Mouse (Mus musculus) midbrain, embryonic 15.5 days (tissue): Measurements from ENCODE around the gene Txndc2. TPM values are rescaled to one million over a fixed set of nuclear protein-coding genes. Genes with fewer than 3 reads are reported as not detected.

Source experiments
- ATAC-seq: fragments of 200-750 bp; cut with Nextera tagmentation; replicated peaks from 2 replicates; pipeline ENCODE4 v1.8.0; 2017; ENCODE audit warnings: moderate TSS enrichment
- H3K27ac ChIP-seq: fragments of 300-500 bp; sonication (generic); 2 replicates; pipeline ENCODE4 v1.5.1; 2015; ENCODE audit warnings: mild to moderate bottlenecking, inconsistent platforms
- H3K27me3 ChIP-seq: fragments of 300-500 bp; sonication (generic); replicated peaks from 2 replicates; pipeline ENCODE4 v1.6.1; 2015; ENCODE audit warnings: inconsistent platforms
- H3K36me3 ChIP-seq: fragments of 300-500 bp; sonication (generic); replicated peaks from 2 replicates; pipeline ENCODE4 v1.6.1; 2015; ENCODE audit warnings: inconsistent platforms
- H3K4me1 ChIP-seq: fragments of 300-500 bp; sonication (generic); 2 replicates; pipeline ENCODE4 v1.6.1; 2015; ENCODE audit warnings: inconsistent platforms
- H3K4me2 ChIP-seq: fragments of 300-500 bp; sonication (generic); 2 replicates; pipeline ENCODE4 v1.6.1; 2015; ENCODE audit warnings: inconsistent platforms, mild to moderate bottlenecking, moderate library complexity
- H3K4me3 ChIP-seq: fragments of 300-500 bp; sonication (generic); 2 replicates; pipeline ENCODE4 v1.5.1; 2015; ENCODE audit warnings: mild to moderate bottlenecking, inconsistent platforms
- H3K9ac ChIP-seq: fragments of 300-500 bp; sonication (generic); 2 replicates; pipeline ENCODE4 v1.6.1; 2015; ENCODE audit warnings: mild to moderate bottlenecking, inconsistent platforms
- H3K9me3 ChIP-seq: fragments of 300-500 bp; sonication (generic); 2 replicates; pipeline ENCODE4 v1.6.1; 2016; ENCODE audit warnings: inconsistent platforms
- WGBS: fragments of 180-500 bp; shearing (Covaris S2); methylation state at CpG from one replicate; pipeline ENCODE4 v1.1.7; 2015; ENCODE audit warnings: mixed read lengths; 5-methylcytosine and 5-hydroxymethylcytosine counted together
- polyA plus RNA-seq: library from polyadenylated mRNA; unstranded; fragments of >200 nt; fragmentation: Nextera tagmentation; extraction: Ambion mirVana; gene quantifications from 2 replicates; pipeline ENCODE4 v1.2.1, GENCODE M21; 2015

Gene Txndc2
- polyA plus RNA-seq, 1 experiment from 2014 or later: 0.09 TPM

DNA sequence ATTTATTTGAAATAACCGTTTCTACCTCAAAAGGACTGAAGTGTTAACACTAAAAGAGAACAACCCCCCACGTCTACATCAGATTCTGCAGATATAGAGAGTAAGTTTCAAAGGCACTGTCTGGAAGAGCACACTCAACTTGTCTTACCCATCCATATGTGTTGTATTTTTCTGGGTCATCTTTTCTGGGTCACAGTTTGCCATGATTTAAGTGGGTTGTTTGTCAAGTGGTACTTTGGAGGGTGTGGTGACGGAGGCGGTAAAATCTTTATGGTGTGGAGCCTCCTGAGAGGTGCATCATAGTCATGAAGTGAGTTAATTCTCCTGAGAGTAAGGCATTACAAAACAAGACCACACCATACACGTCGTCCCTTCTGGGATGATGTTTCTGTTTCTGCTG is 16.4 kb downstream of the Txndc2 start:
- ATAC-seq: no peak
- no peaks in the 10 kb centered on the region for H3K4me1 ChIP-seq

DNA sequence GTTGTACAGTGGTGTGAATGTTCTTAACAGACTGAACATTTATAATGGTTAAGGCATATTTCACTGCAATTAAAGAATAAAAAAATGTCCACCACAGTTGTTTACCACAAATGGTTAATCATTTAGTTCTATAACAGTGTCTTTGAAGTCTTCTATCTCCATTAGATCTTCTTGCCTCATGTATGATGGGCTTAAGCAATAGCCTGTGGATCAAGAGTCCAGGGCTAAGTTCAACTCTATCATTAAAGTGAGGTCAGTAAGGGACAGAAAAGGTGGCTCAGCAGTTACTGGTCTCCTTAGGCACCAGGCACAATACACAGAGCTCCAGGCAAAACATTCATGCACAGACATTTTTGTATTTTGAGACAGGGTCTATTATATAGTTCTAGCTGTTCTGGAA is 18.8 kb downstream of the Txndc2 start:
- no peak for ATAC-seq
- Histone ChIP-seq H3K4me1 (no peaks in the 10 kb centered on the region), H3K4me3 (no peak overlapping the region), H3K9ac (no peak overlapping the region), H3K4me2 (no peak overlapping the region), H3K36me3 (no peaks in the 10 kb centered on the region), H3K27me3 (no peaks in the 10 kb centered on the region), H3K9me3 (no peaks in the 10 kb centered on the region), H3K27ac (no peak overlapping the region)

More for the DNA sequence above, 16.4 kb downstream of the Txndc2 start:
- no peak overlapping the region for H3K27ac ChIP-seq
- no peaks in the 10 kb centered on the region for H3K27me3 ChIP-seq
- H3K9me3 ChIP-seq: no peaks in the 10 kb centered on the region
- no peak overlapping the region for H3K9ac ChIP-seq
- no peaks in the 10 kb centered on the region for H3K36me3 ChIP-seq
- 91% methylated on average over 6 of the region's 6 CpGs for WGBS
- no peak overlapping the region for H3K4me3 ChIP-seq
- no peak overlapping the region for H3K4me2 ChIP-seq

DNA sequence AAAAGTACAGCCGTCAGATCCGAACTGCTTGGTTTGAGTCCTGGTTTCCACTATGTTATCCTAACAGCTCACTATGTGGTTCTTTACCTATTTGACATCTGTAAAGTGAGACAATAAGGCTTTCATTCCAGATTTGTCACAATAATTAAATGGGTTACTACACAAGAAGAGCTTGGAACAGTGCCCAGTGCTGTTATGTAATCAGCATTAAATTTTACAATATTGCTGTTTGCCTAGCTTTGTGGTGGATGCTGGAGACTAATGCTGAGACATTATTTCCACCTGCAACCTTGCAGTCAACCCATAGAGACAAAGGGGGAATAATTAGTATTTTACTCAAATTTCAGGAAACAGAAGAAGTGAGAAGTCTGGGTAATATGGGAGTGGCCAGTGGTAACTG is 23.5 kb downstream of the Txndc2 start:
- 87% methylated on average over 2 of the region's 2 CpGs for WGBS
- no peaks in the 10 kb centered on the region for H3K9me3 ChIP-seq
- no peak for ATAC-seq
- no peak overlapping the region for H3K4me2 ChIP-seq
- H3K27me3 ChIP-seq: no peaks in the 10 kb centered on the region
- H3K36me3 ChIP-seq: no peaks in the 10 kb centered on the region
- H3K4me3 ChIP-seq: no peak overlapping the region
- H3K27ac ChIP-seq: no peak overlapping the region
- H3K9ac ChIP-seq: no peak overlapping the region
- peaks cover 4% of the 10 kb centered on the region; the same call in 1 of the 2 replicates for H3K4me1 ChIP-seq

DNA sequence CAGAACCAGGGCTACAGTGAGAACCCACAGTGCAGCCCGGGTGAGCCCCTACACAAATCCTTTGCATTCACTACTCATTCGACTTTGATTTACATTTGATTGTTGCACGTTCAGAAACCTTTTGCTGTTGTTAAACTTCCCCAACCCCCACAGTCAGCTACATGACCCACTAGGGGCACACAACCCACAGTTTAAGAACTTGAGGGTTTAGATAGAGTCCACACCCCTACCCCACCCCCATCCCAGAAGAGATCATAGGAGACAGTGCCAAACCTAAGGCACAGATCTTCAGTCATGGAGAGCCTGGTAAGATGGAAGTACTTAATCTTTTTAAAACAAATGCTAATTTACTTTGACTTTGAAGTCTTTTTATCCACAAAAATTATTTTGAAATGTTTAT is 26.3 kb downstream of the Txndc2 start:
- no peak for ATAC-seq
- no peaks in the 10 kb centered on the region for H3K27me3 ChIP-seq
- peaks cover 14% of the 10 kb centered on the region for H3K4me1 ChIP-seq
- H3K9ac ChIP-seq: no peak overlapping the region
- 37% methylated on average over 3 of the region's 3 CpGs for WGBS
- H3K4me3 ChIP-seq: no peak overlapping the region
- H3K36me3 ChIP-seq: no peaks in the 10 kb centered on the region
- no peak overlapping the region for H3K27ac ChIP-seq
- no peaks in the 10 kb centered on the region for H3K9me3 ChIP-seq
- H3K4me2 ChIP-seq: no peak overlapping the region

DNA sequence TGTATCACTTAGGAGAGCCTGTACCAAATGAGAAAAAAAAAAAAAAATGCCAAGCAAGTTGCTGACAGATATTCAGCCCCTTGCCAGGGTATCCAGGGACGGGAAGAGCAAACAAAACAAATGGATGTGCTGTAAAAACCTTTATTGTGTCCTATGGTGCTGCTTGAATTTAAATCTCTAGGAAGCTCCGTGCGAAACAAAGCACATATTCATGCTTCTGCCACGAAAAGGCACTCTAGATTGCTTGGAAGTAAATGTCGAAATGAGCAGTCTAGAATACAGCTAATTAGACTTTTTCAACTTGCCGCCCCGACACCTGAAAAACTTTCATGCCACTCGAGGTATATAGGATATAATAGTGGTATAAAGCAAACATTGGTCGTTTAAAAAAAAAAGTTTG is 27.5 kb downstream of the Txndc2 start:
- peak overlapping the region; percentile 95 for H3K9ac ChIP-seq
- WGBS: 2% methylated on average over 9 of the region's 9 CpGs
- H3K27ac ChIP-seq: peak overlapping the region; percentile 100
- ATAC-seq: no peak
- no peaks in the 10 kb centered on the region for H3K36me3 ChIP-seq
- H3K4me2 ChIP-seq: peak overlapping the region; percentile 77
- no peaks in the 10 kb centered on the region for H3K9me3 ChIP-seq
- peaks cover 23% of the 10 kb centered on the region for H3K4me1 ChIP-seq
- peak overlapping the region; percentile 82 for H3K4me3 ChIP-seq
- H3K27me3 ChIP-seq: no peaks in the 10 kb centered on the region

DNA sequence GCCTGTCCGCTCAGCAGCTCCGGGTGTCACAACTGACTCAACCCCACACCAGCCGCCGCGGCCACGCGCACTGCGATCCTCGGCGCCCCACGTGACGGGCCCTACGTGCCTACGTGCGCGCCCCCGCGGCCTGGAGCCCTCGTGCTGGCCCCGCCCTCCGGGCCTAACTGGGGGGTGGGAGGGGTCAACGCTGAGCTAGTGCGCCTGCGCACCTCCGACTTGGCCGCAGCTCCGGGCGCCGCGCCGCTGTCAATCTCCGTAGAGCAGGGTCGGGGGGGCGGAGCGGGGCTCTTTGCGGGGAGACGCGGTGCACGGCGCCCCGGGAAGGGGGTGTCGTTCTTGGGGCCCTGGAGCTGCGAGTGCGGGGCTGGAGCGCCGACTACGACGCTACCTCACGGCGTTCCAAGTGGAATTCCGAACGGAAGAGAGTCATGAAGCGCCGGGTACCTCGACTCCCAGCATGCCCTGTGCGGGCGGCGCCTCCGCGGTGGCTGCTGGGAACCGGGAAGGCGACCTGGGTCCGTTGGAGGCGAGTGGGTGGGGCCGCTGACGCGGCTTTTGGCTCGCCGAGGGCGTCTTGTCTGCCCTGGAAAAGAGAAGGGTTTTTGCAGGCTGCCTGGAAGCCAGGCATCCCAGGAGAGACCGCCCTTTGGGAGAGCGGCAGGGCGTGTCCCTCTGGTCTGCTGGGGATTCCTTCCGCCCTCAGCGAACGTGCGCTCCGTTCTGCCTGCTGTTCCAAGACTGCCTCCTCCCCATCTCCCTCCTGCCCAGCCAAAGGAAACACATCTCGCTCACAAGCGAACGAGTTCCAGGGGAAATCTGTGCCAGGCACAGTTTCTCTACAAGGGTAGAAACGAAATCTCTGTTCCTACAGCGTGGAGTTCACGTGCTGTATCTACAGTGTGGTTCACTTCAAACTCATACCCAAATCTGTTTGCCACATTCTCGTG is 28.2 kb downstream of the Txndc2 start, which contains the start of gene Vapa:
Gene Vapa (minus strand): TSS at position 93 of the 950 bp plus-strand sequence.
- 1% methylated on average over 75 of the region's 85 CpGs for WGBS
- Histone ChIP-seq H3K4me3 (peak within 1 kb of the TSS; percentile 82), H3K9me3 (no peaks in the 10 kb centered on the region), H3K27ac (peak within 1 kb of the TSS; percentile 100), H3K36me3 (no peaks in the 10 kb centered on the region), H3K27me3 (no peaks in the 10 kb centered on the region), H3K4me1 (peaks cover 30% of the 10 kb centered on the region), H3K4me2 (peak within 1 kb of the TSS; percentile 77), H3K9ac (peak within 1 kb of the TSS; percentile 95)
- ATAC-seq: peak; percentile 94

DNA sequence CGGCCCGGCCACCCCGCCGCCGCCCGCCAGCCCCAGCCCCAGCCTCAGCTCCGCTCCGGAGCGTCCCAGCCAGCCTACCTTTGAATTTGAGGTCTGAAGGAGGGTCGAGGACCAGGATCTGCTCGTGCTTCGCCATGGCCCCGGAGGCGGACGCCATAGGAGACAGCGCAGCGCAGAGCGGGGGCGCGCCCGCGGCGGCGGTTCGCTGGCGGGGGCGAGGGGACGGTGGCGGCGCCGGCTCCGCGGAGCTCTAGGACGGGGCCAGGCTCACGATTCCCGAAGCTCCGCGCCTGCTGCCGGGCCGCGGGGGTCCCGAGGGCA is 28.9 kb downstream of the Txndc2 start:
- H3K4me2 ChIP-seq: peak overlapping the region; percentile 56; the same call in 1 of the 2 replicates
- peak; percentile 76 for ATAC-seq
- peak overlapping the region; percentile 82 for H3K4me3 ChIP-seq
- no peaks in the 10 kb centered on the region for H3K9me3 ChIP-seq
- H3K27ac ChIP-seq: peak overlapping the region; percentile 100
- peak overlapping the region; percentile 95 for H3K9ac ChIP-seq
- no peaks in the 10 kb centered on the region for H3K36me3 ChIP-seq
- H3K27me3 ChIP-seq: no peaks in the 10 kb centered on the region
- WGBS: under 1% methylated on average over 40 of the region's 42 CpGs
- H3K4me1 ChIP-seq: peaks cover 36% of the 10 kb centered on the region

DNA sequence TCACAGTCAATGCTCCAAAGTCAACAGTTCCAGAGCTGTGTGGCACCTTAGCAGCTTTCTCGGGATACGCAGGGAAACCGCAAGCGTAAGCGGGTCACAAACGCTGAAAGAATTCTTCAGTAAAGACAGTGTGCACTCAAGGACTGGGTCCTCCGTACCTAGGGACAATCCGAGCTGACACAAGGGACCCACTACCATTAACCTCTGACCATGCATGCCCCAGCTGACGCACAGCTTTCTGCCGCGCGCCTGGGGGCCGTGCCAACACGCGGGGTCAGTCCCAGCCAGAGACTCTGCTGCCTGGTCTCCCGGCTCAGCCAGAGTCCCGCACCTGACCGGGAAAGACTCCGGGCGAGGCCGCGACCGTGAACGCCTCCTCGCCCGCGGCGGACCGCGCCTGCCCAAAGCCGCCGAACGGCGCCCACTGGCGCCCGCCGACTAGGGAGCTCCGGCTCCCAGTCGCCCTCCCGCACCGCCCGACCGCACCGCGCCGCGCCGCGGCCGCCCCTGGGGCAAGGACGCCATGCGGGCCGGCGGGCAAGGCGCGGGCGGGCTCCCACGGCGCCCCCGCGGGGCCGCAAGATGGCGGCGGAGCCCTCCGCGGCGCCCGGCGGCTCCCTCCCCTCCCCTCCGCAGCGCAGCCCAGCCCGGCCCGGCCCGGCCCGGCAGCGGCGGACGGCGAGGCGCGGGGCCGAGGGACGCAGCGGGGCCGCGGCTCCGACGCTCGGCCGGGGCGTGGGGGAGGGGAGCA is 29.4 kb downstream of the Txndc2 start:
- H3K36me3 ChIP-seq: no peaks in the 10 kb centered on the region
- peak overlapping the region; percentile 82 for H3K4me3 ChIP-seq
- no peaks in the 10 kb centered on the region for H3K27me3 ChIP-seq
- peak; percentile 55 for ATAC-seq
- H3K27ac ChIP-seq: peak overlapping the region; percentile 100
- H3K4me1 ChIP-seq: peaks cover 41% of the 10 kb centered on the region
- WGBS: under 1% methylated on average over 50 of the region's 91 CpGs
- peak overlapping the region; percentile 56 for H3K4me2 ChIP-seq
- peak overlapping the region; percentile 95 for H3K9ac ChIP-seq
- H3K9me3 ChIP-seq: no peaks in the 10 kb centered on the region

DNA sequence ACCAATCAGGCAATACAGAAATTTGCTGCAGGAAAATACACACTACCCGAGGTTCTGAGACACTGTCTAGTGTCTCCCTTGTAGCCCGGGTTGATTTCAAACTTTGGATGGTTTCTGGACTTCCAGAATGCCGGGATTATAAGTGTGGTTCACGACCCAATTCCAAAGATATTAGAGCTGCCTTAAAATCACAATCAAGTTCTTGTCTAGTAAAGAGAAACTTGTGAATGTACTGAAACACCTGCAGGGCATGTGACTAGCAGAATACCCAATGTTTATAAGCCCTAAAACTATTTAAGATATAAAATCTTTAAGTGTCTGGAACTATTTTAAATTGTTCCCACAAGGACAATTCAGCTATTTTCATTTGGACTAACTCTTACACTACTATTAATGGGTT is 30.2 kb downstream of the Txndc2 start:
- no peaks in the 10 kb centered on the region for H3K27me3 ChIP-seq
- 2% methylated on average over 4 of the region's 4 CpGs for WGBS
- no peak overlapping the region for H3K27ac ChIP-seq
- peak overlapping the region; percentile 56 for H3K4me2 ChIP-seq
- peak overlapping the region; percentile 82 for H3K4me3 ChIP-seq
- H3K36me3 ChIP-seq: no peaks in the 10 kb centered on the region
- H3K4me1 ChIP-seq: peaks cover 48% of the 10 kb centered on the region
- no peaks in the 10 kb centered on the region for H3K9me3 ChIP-seq
- no peak for ATAC-seq
- H3K9ac ChIP-seq: peak overlapping the region; percentile 95; the same call in 1 of the 2 replicates

DNA sequence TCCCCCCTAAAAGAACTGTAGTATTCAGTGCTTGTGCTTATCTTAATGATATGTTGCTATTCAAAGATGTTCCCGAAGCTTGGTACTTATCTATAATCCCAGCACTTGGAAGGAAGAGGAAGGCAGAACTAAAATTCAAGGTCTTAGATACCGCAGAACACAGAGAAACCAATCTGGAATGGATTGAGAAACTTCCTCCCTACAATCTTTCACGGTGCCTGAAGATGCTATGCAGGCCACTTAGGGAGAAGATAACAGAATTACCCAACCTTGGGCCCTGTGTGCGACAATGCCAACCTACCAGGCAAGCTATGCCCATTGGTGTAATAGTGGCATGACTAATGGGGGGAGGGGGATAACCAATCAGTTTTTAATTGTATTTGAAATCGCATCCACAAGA is 33.2 kb downstream of the Txndc2 start:
- H3K27ac ChIP-seq: no peak overlapping the region
- 71% methylated on average over 5 of the region's 5 CpGs for whole genome bisulfite sequencing
- no peak overlapping the region for H3K4me2 ChIP-seq
- no peak overlapping the region for H3K4me3 ChIP-seq
- ATAC-seq: no peak
- peaks cover 58% of the 10 kb centered on the region for H3K4me1 ChIP-seq
- H3K9ac ChIP-seq: no peak overlapping the region
- H3K27me3 ChIP-seq: no peaks in the 10 kb centered on the region
- no peaks in the 10 kb centered on the region for H3K9me3 ChIP-seq
- no peaks in the 10 kb centered on the region for H3K36me3 ChIP-seq

DNA sequence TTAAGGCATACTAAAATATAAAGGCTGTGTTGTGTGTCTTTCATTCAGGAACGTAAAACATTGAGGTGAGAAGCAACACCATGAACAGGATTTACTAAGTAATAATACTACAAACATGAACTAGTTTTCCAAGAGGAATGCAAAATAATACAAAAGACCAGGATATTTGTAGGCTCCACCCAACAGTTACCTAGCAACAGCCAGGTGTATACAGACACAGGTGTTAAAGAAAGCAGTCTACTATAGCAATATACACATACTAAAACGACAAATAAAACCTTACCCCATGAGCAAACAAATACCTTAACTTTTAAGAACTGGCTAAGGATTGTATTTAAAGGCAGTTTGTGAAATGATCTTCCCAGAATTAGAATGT is 33.7 kb downstream of the Txndc2 start:
- ATAC-seq: no peak
- 85% methylated on average over 2 of the region's 2 CpGs for WGBS

DNA sequence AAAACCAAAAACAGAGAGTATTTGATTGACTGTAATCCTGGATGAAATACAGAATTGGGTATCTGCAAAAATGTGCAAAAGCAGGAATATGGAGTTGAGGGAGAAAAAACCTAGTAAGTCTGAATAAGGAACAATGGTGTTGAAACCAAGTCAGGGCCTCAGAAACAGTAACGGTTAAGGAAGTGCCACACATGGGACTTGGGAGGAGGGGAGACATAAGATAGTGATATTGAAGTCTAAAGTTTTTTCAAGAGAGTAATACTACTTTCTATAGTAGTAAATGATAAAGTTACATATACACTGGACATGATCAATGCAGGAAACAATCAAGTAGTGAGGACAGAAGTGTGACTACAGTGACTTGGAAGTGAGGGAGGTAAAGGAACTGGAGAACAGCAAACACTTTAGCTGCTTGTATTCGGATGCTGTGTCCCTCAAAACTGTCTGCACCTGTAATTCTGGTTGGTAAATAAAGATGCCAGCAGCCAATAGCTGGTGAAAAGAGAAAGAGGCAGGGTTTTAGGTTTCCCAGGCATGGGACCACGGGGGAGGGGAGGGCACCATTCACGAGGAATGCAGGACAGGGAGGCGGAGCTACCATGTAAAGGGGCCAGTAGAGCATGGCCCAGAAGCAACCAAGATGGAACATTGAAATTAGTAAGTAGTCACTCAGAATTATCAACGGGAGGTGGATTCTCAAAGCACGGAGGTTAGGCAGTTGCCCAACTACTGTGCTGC is 34.2 kb downstream of the Txndc2 start:
- Histone ChIP-seq H3K4me3 (no peak overlapping the region), H3K27me3 (no peaks in the 10 kb centered on the region), H3K9ac (no peak overlapping the region), H3K4me1 (peaks cover 58% of the 10 kb centered on the region), H3K9me3 (no peaks in the 10 kb centered on the region), H3K27ac (no peak overlapping the region), H3K4me2 (no peak overlapping the region), H3K36me3 (no peaks in the 10 kb centered on the region)
- ATAC-seq: no peak
- WGBS: 50% methylated on average over 7 of the region's 7 CpGs

More for the DNA sequence above, 33.7 kb downstream of the Txndc2 start:
- no peak overlapping the region for H3K4me3 ChIP-seq
- no peaks in the 10 kb centered on the region for H3K27me3 ChIP-seq
- no peaks in the 10 kb centered on the region for H3K9me3 ChIP-seq
- H3K36me3 ChIP-seq: no peaks in the 10 kb centered on the region
- H3K4me1 ChIP-seq: peaks cover 58% of the 10 kb centered on the region
- no peak overlapping the region for H3K4me2 ChIP-seq
- H3K9ac ChIP-seq: no peak overlapping the region
- no peak overlapping the region for H3K27ac ChIP-seq
